Mouse (Mus musculus) liver, embryonic 14.5 days (tissue): ENCODE data around the gene Sema3c.

Experiments
- CTCF ChIP-seq: IDR thresholded peaks from 2 replicates; pipeline ENCODE4 v1.5.1; 2016; ENCODE audit warnings: antibody characterized with exemption, low read depth, control low read depth
- EP300 ChIP-seq: IDR thresholded peaks from 2 replicates; pipeline ENCODE4 v1.6.1; 2016; ENCODE audit warnings: antibody characterized with exemption, low read depth

- TF ChIP-seq CTCF (no peak), EP300 (no peak)
Observed at GRCm38 (mm10) chr5:17543141-17543540, 30.9 kb upstream of the Sema3c start.
